Mouse (Mus musculus) adrenal gland, adult (tissue): ENCODE results near the gene Scd4.
"Not testable (repeated sequence)": the region's sequence is repeated elsewhere in the genome, so short reads cannot be mapped to it uniquely, and the experiment has no call there.

ENCODE experiments used
- DNase-seq, 2 experiments: peaks; one replicate each; pipeline ENCODE4 v3.0.0; 2022 to 2023; ENCODE audit warnings: low spot score in 1 of 2; ENCODE audit not compliant: inconsistent age in 2 of 2

Gene Scd4

DNA sequence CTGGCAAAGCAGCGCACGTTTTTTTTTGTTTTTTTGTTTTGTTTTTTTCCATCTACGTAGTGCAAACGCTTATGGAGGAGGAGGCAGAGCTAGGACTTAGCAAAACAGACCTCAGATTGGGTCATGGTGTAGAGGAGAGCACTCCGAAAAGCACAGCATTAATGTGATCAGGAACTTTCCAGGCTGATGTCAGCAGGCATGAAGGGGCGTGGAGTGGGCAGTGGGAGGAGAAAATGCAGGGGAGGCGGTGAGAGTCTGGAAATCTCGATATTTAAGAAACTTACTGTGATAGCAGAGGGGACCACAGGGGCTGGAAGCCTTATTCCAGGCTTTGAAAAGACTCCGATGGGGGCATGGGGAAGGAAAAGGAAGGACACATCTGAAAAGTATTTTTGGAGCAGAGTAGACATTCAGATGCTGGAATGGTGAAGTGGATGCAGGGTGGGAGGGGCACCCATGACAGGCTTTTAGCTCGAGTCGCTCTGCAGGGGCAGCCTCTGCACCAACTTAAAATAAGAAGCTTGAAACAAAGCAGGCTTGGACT lies 17.9 kb upstream of the Scd4 start:
- peak; percentile 87 to 95 for DNase-seq

DNA sequence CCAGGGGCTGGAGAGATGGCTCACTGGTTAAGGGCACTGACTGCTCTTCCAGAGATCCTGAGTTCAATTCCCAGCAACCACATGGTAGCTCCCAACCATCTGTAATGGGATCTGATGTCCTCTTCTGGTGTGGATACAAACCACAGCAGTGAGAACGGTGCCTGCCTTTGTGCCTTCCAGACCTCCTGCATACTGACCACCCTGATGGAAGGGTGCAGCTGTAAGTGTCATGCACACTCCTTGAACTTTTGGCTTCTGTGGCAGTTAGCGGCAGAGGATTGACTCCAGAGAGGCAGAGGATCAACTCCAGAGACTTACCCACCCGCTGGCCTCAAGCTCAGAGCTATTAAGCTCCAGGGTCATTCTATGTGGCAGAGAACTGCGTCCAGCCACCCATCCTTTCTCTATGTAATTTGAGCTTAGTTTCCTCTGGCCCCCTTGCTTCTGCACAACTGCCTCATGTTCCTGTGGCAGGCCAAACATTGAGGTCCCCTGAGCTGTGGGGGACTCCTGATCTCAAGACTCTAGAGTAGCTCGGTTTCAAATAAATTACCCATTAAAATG lies 16.1 kb upstream of the Scd4 start:
- DNase-seq: no peak

DNA sequence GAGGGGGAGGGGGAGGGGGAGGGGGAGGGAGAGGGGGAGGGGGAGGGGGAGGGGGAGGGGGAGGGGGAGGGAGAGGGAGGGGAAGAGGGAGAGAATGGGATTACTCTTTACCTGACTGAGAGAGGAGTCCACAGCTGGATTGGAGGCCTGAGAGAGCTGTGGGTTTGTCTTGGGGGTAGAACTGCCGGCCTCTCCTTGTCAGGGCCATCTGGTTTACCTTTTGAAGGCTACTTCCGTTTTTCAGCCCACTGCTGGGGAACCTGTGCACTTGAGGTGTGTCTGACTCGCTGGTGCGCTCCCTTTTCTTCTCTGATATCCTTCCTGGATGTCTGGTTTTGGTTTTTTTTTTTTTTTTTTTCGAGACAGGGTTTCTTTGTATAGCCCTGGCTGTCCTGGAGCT lies 15.5 kb upstream of the Scd4 start:
- no peak for DNase-seq

DNA sequence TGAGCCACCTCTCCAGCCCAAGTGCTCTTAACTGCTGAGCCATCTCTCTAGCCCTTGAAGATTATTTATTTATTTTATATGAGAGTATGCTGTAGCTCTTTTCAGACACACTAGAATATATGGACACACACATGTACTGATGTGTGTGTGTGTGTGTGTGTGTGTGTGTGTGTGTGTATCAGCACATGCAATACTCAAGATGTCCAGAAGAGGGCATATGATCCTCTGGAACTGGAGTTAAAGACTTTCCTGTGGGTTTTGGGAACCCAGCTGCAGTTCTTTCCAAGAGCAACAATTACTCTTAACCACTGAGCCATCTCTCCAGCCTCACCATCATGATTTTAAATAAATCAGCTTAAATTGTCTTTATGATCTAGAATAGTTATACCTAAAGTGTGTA lies 14.3 kb upstream of the Scd4 start:
- no peak for DNase-seq

DNA sequence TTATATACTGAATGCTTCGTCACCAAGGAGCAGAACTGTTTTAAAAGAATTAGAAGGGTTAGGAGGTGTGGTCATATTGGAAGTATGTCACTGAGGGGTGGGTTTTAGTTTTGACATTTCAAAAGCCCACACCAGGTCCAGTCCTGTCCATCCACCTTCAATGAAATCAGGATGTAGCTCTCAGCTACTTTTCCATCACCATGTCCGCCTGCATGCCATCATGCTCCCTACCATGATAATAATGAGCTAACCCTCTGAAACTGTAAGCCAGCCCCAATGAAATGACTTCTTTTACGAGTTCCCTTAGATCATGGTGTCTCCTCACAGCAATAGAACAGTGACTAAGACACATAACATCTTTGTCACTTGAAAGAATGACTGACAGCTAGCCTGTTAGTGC lies 12.6 kb upstream of the Scd4 start:
- DNase-seq: no peak

DNA sequence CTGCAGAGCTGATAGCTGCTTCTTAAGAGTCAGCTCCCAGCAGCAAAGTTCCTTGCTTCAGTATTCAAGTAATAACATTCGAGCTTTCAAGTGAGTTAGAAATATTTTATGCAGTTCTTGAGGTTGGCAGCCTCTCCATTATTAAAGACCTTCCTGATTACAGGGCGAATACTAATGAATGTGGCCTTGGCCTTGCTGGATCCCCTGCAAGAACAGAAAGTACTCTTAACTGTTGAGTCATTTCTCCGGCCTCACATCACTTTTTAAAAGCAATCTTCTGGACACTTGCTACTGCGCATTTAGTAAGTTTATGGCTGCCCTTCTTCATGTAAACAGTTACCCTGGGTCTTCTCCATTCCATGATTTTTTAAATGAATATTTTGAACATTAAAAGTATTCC lies 11.7 kb upstream of the Scd4 start:
- peak; percentile 75 to 91 for DNase-seq

DNA sequence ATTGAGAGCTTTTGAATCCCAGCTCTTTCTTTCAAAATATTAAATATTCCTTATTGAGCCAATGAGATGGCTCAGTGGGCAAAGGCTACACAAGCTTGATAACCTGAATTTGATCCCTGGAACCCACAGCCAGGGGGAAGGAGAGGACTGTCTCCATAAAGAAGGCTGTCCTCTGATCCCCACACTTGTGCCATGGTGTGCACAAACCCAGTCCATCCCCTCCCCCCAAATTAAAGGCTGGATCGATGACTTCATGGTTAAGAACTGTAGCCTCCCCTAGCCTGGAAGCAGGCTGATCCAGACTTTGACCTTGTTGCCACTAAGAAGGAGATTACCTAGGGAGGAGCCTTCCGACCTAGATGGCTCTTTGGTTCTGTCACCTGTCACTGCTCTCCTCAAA lies 11.3 kb upstream of the Scd4 start:
- peak in 1 of 2 experiments; percentile 72 for DNase-seq

DNA sequence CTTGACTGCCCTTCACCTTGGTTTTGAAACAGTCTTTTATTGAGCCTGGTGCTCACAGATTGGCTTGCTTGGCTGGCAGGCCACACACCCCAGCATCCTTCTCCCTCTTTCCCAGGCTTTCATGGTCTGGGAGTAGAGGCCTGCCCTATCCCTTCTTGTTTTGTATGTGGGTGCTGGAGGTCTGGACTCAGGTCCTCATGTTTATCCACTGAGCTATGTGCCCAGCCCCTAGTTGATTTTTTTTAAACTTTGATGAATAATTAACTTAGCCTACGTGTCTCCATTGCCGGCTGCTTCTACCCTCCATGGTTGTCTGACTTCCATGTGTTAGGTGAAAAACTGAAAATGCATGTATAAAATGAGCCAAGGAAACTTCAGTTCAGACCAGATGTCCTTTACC lies 3.3 kb upstream of the Scd4 start:
- DNase-seq: no peak

DNA sequence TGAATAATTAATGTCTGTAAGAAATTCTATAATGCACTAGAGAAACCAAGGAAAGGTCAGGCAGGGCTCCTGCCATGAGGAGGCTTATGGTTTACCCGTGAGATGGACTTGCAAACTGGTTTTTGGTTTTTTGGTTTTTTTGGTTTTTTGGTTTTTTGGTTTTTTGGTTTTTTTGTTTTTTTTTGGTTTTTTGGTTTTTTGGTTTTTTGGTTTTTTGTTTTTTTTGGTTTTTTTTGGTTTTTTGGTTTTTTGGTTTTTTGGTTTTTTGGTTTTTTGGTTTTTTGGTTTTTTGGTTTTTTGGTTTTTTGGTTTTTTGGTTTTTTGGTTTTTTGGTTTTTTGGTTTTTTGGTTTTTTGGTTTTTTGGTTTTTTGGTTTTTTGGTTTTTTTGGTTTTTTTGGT lies 1.8 kb upstream of the Scd4 start:
- not testable (repeated sequence) for DNase-seq

DNA sequence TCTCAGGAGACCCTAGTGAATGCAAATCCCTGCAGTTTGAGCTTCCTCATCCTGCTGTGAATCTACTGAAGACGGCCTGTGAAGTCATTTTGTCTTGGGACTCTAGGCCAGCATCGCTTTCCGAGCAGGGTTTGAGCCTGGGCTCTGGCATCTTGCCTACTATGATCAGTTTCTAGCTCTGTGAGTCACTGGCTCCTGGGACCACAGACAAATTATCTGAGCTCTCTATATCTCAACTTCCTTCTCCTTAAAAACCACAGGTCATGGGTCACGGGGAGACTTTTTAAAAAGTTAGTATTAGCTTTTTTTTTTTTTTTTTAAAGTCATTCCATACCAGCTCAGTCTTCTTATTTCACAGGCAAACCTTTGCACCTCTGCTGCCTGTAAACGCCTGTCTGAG lies 981 bp upstream of the Scd4 start:
- DNase-seq: peak; percentile 68 to 73

DNA sequence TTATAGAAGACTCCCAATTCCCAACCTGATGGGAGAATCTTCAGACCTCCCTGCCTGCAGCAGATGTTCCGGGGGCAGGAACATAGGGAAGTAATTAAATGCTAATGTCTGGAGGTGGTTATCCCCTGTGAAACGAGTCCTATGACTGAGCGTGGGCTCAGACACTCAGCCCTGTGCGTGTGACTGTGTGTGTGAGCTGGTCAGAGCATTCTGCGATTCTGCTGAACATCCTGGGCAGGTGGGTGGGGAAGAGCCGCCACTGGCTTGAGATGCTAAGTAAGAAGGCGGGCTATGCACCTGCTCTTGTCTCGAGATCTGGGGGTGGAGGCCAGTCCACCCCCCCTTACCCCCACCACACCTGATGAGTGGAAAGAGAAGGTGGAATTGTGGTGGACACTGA lies 566 bp upstream of the Scd4 start:
- DNase-seq: no peak

DNA sequence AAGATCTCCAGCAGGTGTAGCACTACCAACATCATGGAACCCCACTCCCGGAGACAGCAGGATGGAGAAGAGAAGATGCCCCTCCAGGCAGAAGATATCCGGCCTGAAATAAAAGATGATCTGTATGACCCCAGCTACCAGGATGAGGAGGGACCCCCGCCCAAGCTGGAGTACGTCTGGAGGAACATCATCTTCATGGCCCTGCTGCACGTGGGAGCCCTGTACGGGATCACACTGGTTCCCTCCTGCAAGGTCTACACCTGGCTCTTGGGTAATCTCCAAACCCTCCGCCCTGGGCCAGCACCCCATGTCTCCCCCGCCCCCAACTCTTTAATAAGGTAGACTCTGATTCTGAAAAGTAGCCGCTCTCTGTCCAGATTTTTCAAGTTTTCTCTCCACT lies 1.1 kb downstream of the Scd4 start:
- no peak for DNase-seq

DNA sequence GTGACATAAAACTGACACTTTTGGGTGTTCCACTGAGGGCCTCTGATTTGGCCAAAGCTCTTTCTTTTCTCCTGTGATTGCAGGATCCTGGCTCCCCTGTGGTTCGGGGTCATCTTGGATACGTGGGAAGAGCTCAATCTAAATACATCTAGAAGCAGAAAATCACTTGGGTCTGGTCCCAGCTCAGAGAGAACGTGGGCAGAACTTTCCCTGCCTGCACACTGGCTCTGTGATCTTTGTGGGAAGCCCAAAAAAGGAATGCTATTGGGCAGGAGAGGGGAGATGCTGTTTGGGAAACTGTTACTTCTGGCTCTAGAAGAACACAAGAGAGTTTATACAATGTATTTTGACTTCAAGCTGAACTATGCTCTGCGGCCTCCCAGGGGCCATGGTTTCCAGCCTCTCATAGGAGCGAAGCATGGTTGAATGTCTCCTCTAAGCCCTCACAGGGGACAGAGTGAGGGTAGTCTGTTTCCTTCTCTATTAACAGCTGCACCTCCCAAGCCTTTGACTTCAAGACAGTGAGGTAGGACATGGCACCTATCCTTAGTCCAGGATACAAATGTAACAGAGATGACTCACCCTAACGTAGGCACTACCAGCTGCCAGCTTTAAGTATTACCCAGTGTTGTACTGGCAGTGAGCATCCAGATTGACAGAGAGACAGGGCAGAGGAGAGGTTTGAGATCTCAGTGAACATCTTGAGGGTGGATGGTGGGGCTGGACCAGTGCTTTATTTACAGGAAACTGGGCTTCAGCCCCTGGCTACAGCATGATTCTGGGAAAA lies 3.2 kb downstream of the Scd4 start:
- no peak for DNase-seq

DNA sequence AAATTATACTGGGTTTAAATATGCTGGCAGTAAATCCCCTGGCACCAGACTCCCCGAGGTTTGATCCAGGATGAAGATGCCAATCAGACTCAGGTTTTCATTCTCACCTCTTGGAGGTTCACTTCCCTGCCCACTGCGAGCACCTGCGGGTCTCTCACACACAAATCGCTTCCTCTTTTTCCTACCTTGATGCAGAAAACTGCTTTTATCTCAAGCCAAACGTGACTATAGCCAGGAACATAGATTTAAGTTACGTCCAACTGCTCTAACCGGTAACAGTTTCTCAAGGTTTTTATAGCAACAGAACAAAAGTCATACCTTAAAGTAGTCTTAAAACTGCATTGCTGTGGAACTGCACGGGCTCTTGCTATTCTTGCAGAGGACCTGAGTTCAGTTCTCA lies 16.8 kb downstream of the Scd4 start:
- no peak for DNase-seq

DNA sequence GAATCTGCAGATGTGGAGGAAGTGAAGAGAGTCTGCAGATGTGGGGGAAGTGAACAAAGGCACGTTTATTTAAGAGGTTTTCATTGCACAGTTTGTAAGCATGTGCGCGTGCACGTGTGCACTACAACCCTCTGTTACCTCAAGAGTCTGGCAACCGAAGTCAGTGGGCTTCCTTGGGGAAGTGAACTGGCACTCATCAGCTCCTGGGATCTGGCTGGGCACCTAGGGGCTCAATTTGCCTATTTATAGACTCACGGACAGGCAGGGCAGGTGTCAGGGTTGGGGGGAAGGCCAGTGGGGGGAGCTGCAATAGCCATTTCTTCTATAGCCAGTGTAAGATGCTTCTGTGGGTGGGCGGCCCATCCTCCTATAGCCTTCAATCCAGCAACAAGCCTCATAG lies 18.9 kb downstream of the Scd4 start:
- no peak for DNase-seq

DNA sequence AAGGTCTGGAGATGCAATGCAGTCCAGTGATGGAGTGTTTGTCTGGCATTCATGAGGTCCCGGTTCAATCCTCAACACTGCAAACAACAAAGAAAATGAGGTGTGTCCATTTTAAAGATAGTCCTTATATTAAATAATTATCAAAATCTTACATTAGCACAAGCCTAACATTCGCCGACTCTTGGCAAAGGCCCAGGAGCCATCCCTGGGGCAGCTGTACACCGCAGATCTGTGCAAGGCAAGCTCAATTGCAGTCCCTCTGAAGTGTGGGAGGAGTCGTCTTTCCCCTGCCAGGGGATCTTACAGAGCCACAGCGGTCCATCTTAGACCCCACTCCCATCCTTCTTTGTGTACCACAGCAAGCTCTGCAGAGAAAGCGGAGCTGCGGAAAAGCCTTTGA lies 25.8 kb downstream of the Scd4 start:
- no peak for DNase-seq

DNA sequence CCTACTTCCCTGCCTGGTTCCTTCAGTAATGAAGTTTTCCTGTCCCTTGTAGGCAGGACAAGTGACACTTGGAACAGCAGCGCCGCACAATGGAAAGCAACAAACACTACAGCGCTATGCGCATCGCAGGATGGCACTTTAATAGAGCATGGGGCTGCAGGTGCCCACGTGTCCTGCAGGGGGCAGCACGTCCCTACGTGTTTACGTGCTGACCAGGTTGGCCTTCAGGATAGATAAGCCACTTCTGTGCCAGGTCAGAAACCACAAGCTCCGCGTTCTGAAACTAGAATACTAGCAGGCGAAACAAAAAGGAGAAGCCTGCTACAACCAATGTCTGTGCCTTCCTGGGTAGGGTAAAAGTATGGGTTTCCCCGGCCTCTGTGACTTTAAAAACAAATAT lies 30.6 kb downstream of the Scd4 start:
- peak; percentile 88 to 94 for DNase-seq

DNA sequence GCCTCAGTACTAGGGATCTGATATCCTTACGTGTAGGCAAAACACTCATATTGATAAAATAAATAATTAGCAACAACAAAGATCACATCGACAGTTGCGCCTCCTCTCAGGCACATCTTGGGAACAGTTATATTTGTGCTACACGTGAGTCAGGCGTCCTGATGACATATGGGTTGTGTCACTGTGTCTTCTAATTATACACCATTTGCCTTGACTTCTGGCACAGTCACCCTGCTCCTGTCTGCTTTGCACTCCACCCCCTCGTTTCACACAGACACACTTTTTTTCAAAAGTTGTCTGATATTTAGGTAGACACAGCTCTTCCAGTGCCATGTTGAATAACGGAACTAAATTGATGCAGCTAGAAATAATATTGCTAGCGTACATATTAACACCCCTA lies 31.1 kb downstream of the Scd4 start:
- peak in 1 of 2 experiments; percentile 60 for DNase-seq

DNA sequence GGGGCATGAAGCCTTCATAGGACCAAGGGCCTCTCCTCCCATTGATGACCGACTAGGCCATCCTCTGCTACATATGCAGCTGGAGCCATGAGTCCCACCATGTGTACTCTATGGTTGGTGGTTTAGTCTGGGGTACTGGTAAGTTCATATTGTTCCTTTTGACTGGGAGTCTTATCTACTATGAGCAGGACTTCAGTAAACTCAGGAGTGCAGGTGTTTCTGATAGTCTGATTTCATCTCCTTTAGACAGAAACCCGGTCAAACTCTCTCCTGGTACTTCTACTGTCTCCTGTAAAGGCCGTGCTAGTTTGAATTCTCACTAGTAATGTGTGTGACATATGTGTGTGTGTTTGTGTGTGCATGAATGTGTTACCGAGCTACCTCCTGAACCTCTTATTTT lies 32.8 kb downstream of the Scd4 start:
- DNase-seq: no peak

DNA sequence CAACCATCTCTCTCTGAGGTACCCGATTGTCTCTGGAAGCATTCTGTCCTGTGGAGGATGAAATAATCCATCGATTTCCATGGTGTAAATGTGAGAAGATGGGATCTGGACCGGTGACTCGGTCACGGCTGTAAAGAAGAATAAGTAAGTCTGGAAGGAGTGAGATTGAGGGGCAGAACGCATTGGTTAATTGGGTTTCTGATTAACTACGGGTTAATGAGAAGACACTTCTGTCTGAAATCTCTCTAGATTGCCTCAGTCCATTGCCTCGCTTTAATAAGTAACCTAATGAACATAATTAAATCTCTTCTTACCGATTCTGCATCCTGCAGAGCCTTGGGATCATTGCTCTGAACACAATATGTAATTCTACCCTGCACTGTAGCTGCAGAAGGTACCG lies 34.2 kb downstream of the Scd4 start:
- not testable (repeated sequence) for DNase-seq

DNA sequence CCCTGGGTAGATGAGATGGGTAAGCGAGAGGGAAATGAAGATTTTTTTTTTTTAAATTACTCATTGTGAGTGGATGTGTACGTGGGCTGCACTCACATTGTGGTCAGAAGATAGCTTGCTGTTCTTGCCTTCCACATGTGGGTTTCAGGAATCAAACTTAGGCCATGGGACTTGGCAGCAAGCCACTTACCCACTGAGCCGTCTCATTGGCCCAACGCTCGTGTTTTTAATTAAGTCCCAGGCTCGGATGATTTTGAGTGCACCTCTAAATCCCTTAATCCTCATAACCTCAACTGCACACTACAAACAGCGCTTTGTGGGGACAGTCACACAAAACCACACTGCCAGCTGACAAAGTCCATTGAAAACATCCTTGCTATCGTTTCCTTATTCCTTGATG lies 36.5 kb downstream of the Scd4 start:
- no peak for DNase-seq

DNA sequence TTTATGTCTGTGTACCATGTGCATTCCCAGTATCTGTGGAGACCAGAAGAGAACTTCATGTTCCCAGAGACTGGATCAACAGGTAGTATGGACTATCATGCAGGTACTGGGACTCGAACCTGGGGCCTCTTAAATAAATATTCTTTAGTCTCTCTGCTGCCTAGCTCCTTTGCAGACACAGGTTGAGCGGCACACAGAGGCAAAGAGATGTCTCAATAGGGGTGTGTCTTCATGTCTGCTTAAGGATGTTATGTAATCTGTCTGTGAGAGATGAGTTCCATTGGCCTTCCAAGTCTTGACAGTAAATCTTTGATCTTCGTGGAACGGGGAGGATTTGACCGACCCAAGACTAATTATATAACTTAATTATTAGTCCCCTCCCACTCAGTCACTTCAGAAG lies 37.3 kb downstream of the Scd4 start:
- DNase-seq: no peak

DNA sequence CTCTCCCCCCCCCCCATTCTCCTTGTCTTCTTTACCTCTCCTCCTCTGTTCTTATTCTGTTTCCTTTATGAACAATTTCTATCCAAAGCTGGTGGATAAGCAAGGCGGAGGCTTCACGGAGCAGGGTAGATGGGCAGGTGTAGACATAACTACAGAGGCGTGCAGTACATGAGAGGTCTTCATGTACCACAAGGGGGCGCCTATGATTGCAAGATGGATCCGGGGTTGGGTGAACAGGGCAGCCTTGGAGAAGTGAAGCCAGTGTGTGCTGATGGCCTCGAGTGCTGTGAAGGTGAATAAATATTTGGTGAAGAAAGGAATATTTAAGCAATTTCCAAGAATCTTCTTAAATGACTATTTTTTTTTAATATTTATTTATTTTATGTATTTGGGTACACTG lies 40.1 kb downstream of the Scd4 start:
- peak; percentile 81 to 95 for DNase-seq
